Mouse (Mus musculus) embryonic facial prominence, embryonic 15.5 days (tissue): ENCODE results near the gene Ric8b. TPM values are rescaled to one million over a fixed set of nuclear protein-coding genes. Genes with fewer than 3 reads are reported as not detected.

ENCODE experiments used
- ATAC-seq: fragments of 200-750 bp; cut with Nextera tagmentation; 2 replicates; pipeline ENCODE4 v1.8.0; 2017; ENCODE audit warnings: low read depth, moderate TSS enrichment; ENCODE audit not compliant: insufficient number of reproducible peaks, low FRiP score, low TSS enrichment
- H3K27ac ChIP-seq: fragments of 300-500 bp; sonication (generic); replicated peaks from 2 replicates; pipeline ENCODE4 v1.5.1; 2015; ENCODE audit warnings: mild to moderate bottlenecking, inconsistent platforms
- H3K27me3 ChIP-seq: fragments of 300-500 bp; sonication (generic); 2 replicates; pipeline ENCODE4 v1.6.1; 2015; ENCODE audit warnings: inconsistent platforms
- H3K36me3 ChIP-seq: fragments of 300-500 bp; sonication (generic); 2 replicates; pipeline ENCODE4 v1.6.1; 2015; ENCODE audit warnings: mild to moderate bottlenecking, inconsistent platforms
- H3K4me1 ChIP-seq: fragments of 300-500 bp; sonication (generic); 2 replicates; pipeline ENCODE4 v1.6.1; 2015; ENCODE audit warnings: inconsistent platforms
- H3K4me2 ChIP-seq: fragments of 300-500 bp; sonication (generic); replicated peaks from 2 replicates; pipeline ENCODE4 v1.6.1; 2015; ENCODE audit warnings: mild to moderate bottlenecking, inconsistent platforms
- H3K4me3 ChIP-seq: fragments of 300-500 bp; sonication (generic); replicated peaks from 2 replicates; pipeline ENCODE4 v1.5.1; 2015; ENCODE audit warnings: mild to moderate bottlenecking, inconsistent platforms
- H3K9ac ChIP-seq: fragments of 300-500 bp; sonication (generic); 2 replicates; pipeline ENCODE4 v1.6.1; 2015; ENCODE audit warnings: inconsistent platforms
- H3K9me3 ChIP-seq: fragments of 300-500 bp; sonication (generic); replicated peaks from 2 replicates; pipeline ENCODE4 v1.6.1; 2016; ENCODE audit warnings: inconsistent platforms
- WGBS: fragments of 180-500 bp; shearing (Covaris S2); methylation state at CpG from one replicate; pipeline ENCODE4 v1.1.7; 2015; 5-methylcytosine and 5-hydroxymethylcytosine counted together
- polyA plus RNA-seq: library from polyadenylated mRNA; unstranded; fragments of >200 nt; fragmentation: Nextera tagmentation; extraction: Ambion mirVana; gene quantifications from 2 replicates; pipeline ENCODE4 v1.2.1, GENCODE M21; 2015

Gene Ric8b
- polyA plus RNA-seq, 1 experiment from 2014 or later, result 21.3 TPM

DNA sequence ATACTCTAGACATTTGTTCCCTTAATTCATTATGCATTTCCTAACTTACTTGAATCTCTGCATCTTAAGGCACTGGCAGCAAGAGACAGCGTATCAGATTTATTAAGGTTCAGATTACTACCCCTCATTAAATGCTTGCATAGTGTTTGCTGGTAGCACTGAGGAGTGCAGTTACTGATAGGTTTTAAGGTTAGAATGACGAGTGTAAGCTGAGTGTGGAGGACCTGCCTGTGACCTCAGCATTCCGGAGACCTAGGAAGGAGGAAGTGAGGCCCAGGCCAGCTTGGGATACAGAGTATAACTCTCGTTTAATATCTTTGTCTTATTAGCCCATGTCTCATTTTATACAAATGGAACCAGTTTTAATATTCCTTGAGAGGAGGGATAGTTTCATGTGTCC lies 71.2 kb downstream of the Ric8b start:
- Histone ChIP-seq H3K9me3 (no peaks in the 10 kb centered on the region), H3K36me3 (peaks cover 18% of the 10 kb centered on the region), H3K4me3 (no peak overlapping the region), H3K4me1 (0 out of 2 replicates have a peak, but pooled peaks cover 3% of the 10 kb centered on the region), H3K27ac (no peak overlapping the region), H3K4me2 (no peak overlapping the region), H3K9ac (no peak overlapping the region), H3K27me3 (no peaks in the 10 kb centered on the region)
- WGBS, result 68% methylated on average over 4 of the region's 4 CpGs
- no peak for ATAC-seq

DNA sequence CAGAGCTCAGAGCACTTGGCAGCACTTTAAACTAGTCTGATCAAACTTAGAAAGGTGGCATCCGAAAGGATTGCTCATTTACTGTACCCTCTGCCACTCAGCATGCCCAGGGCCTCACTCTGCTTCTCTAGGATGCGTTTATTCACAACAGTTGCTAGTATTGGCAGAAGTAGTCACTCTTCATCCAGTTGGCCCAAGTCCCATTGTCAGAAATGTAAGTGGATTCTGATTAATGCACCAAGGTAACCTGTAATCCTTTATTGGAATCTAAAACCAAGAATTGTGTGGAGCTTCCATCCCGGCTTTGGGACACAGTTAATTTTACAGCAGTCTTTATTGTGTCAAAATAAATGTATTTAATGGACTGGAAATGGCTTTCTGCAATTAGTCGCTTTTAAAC lies 76.9 kb downstream of the Ric8b start:
- Histone ChIP-seq H3K27ac (no peak overlapping the region), H3K27me3 (no peaks in the 10 kb centered on the region), H3K36me3 (peaks cover 22% of the 10 kb centered on the region; the same call in 1 of the 2 replicates), H3K9me3 (no peaks in the 10 kb centered on the region), H3K4me2 (no peak overlapping the region), H3K4me3 (no peak overlapping the region), H3K9ac (no peak overlapping the region), H3K4me1 (0 out of 2 replicates have a peak, but pooled peaks cover 4% of the 10 kb centered on the region)
- WGBS, result 87% methylated on average over 4 of the region's 4 CpGs
- no peak for ATAC-seq

DNA sequence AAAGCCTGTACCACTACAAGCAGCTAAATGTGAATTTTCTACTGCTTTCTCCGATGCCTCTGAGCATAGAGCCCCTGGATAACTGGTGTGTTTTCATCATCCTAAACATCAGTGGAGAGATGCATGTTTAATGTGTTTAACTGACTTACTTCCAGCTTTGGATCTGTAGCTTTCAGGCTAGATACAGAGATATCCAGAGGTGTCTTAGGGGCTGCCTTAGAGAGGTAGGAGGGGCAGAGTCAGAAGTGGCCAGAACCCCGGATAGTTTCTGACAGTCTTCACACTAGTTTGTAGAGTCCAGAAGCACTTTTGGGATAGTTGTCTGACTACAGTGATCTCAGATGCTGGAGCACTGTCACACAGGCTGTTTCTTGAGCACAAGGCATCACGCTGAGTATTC lies 77.6 kb downstream of the Ric8b start:
- Histone ChIP-seq H3K4me3 (no peak overlapping the region), H3K27me3 (no peaks in the 10 kb centered on the region), H3K9me3 (no peaks in the 10 kb centered on the region), H3K27ac (no peak overlapping the region), H3K9ac (no peak overlapping the region), H3K4me1 (0 out of 2 replicates have a peak, but pooled peaks cover 4% of the 10 kb centered on the region), H3K4me2 (no peak overlapping the region), H3K36me3 (peaks cover 19% of the 10 kb centered on the region; the same call in 1 of the 2 replicates)
- ATAC-seq, result no peak
- WGBS, result 84% methylated on average over 3 of the region's 3 CpGs

DNA sequence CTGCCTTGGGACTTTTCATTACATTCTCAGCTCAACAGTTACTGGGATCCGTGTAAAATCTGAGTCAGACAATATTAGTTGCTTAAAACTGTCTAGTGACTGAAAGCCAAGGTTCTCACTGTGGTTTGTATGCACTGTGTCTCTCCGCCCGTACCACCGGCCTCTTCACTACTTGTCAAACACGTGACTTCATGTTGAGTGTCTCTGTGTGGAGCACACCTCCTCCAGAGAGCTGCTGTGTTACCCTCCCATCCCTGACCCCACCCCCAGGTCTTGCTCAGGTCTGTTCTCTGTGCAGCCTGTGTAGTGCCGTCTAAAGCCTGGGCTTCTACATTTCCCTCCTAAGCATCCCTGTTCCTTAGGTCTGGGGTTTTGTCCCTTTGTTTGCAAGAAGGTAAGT lies 79.0 kb downstream of the Ric8b start:
- Histone ChIP-seq H3K36me3 (peaks cover 17% of the 10 kb centered on the region; the same call in 1 of the 2 replicates), H3K4me3 (no peak overlapping the region), H3K9me3 (no peaks in the 10 kb centered on the region), H3K9ac (no peak overlapping the region), H3K4me1 (0 out of 2 replicates have a peak, but pooled peaks cover 4% of the 10 kb centered on the region), H3K27ac (no peak overlapping the region), H3K27me3 (no peaks in the 10 kb centered on the region), H3K4me2 (no peak overlapping the region)
- WGBS, result 80% methylated on average over 6 of the region's 6 CpGs
- no peak for ATAC-seq

DNA sequence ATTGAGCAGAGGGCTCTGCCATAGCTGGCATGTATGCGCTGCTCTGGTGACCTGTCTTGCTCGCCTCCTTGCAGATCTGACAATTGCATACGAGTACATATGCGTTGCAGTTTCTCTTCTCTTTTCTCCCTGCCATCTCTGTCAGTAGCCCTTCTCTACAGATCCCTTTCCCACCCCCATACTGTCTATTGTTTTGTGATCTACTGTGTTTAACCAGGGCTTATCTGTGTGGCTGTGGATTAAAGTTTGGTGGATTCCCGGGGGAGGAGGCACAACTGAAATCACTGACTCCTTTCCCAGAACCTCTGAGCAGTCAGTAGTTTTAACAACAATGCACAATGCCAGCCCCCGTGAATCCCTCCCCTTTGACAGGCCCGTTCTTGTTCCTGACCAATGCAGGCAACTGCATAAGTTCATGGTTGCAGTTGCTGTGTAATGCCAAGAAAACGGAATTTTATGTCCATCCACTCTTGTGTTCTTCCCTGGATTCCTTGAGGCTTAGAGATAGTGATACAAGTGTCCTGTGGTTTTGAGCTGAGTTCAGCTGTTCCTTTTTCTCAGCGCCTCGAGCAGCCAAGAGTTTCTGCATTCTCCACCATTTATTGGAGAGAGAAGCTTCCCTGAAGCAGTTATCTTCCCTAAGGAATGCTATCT lies 80.3 kb downstream of the Ric8b start:
- no peak overlapping the region for H3K4me2 ChIP-seq
- ATAC-seq, result no peak
- H3K27ac ChIP-seq, result no peak overlapping the region
- no peaks in the 10 kb centered on the region for H3K9me3 ChIP-seq
- peaks cover 10% of the 10 kb centered on the region; the same call in 1 of the 2 replicates for H3K36me3 ChIP-seq
- no peak overlapping the region for H3K4me3 ChIP-seq
- WGBS, result 55% methylated on average over 10 of the region's 10 CpGs
- no peak overlapping the region for H3K9ac ChIP-seq
- no peaks in the 10 kb centered on the region for H3K27me3 ChIP-seq
- 0 out of 2 replicates have a peak, but pooled peaks cover 4% of the 10 kb centered on the region for H3K4me1 ChIP-seq

DNA sequence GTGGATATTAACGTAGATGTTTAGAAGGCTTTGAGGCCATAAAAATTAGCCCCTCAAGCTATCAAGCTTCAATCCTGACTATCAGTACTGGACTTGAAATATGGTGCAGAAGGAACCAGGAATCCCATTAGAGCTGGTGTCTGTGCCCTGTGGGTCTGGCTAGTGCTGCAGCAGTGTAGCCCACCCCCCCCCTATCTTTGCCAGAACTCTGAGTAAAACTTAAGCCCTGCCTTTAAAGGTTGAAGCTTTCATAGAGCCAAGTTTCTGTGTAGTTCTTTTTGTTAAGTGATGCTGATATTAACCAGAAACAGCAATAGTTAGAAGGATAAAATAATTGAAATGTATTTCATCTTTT lies 80.8 kb downstream of the Ric8b start:
- no peak for ATAC-seq
- no peak overlapping the region for H3K4me2 ChIP-seq
- H3K27me3 ChIP-seq, result no peaks in the 10 kb centered on the region
- no peaks in the 10 kb centered on the region for H3K9me3 ChIP-seq
- peaks cover 9% of the 10 kb centered on the region; the same call in 1 of the 2 replicates for H3K36me3 ChIP-seq
- H3K4me1 ChIP-seq, result 0 out of 2 replicates have a peak, but pooled peaks cover 4% of the 10 kb centered on the region
- H3K27ac ChIP-seq, result no peak overlapping the region
- H3K4me3 ChIP-seq, result no peak overlapping the region
- H3K9ac ChIP-seq, result no peak overlapping the region
- 64% methylated on average over 1 of the region's 1 CpGs for WGBS

DNA sequence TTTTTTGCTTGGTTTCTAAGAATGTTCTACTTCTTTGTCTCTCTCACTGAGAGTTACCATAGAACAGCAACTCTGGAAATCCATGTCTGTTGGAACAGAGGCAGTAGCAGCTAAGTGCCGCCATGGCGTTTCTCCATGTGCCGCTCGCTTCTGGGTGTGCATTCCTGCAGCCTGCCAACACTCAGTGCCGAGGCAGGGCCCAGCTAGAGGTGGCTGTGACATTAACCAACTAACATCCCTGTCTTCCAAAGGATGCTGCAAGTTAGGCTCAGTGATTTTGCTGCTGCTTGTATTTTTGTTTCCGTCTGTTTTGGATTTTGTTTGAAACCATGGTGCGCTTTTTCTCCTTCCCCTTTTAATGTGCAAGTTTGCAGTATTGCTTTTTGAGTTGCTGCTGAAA lies 84.5 kb downstream of the Ric8b start:
- H3K4me2 ChIP-seq, result no peak overlapping the region
- no peak overlapping the region for H3K9ac ChIP-seq
- ATAC-seq, result no peak
- H3K27me3 ChIP-seq, result no peaks in the 10 kb centered on the region
- H3K27ac ChIP-seq, result no peak overlapping the region
- H3K4me3 ChIP-seq, result no peak overlapping the region
- H3K4me1 ChIP-seq, result 0 out of 2 replicates have a peak, but pooled peaks cover 4% of the 10 kb centered on the region
- H3K36me3 ChIP-seq, result peaks cover 2% of the 10 kb centered on the region; the same call in 1 of the 2 replicates
- WGBS, result 74% methylated on average over 7 of the region's 7 CpGs
- no peaks in the 10 kb centered on the region for H3K9me3 ChIP-seq

DNA sequence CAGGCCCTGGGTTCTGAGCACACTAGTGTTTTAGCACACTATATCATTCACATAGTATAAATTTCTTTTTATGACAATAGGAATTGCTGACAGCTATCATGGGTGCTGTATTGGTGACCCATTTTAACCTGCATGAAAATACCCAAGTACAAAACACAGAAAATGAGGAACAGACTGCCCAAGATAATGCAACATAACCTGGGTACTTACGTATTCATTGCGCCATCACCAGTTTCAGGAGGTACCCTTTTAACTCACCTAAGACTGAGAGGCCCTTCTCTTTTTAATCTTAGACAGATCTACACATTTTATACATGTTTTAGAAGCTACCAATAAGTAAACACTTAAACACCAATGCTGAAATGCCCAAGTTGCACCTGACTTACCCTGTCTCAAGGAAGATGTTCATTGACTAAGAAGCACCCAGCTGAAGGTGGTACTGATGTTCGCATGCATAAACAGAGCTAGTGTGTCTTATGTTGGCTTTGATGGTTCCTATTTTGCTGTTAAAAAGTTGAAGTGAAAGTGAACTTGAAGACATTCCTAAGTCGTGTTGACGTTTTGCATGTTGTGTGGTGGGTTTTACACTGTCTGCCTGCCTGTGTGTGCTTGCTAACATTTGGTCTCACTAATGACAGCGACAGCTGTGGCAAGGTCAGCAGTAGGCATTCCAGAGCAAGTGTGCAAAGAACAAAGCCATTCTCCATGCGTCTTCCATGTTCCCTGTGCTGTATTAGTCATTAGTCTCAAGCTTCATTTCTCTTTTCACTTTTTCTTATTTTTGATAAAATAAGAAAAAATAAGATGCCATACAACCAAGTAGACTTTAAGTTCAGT lies 86.0 kb downstream of the Ric8b start:
- Histone ChIP-seq H3K27ac (no peak overlapping the region), H3K9me3 (no peaks in the 10 kb centered on the region), H3K27me3 (no peaks in the 10 kb centered on the region), H3K4me1 (no peaks in the 10 kb centered on the region), H3K9ac (no peak overlapping the region), H3K4me2 (no peak overlapping the region), H3K4me3 (no peak overlapping the region), H3K36me3 (peaks cover 2% of the 10 kb centered on the region; the same call in 1 of the 2 replicates)
- ATAC-seq, result no peak
- WGBS, result 85% methylated on average over 7 of the region's 7 CpGs

DNA sequence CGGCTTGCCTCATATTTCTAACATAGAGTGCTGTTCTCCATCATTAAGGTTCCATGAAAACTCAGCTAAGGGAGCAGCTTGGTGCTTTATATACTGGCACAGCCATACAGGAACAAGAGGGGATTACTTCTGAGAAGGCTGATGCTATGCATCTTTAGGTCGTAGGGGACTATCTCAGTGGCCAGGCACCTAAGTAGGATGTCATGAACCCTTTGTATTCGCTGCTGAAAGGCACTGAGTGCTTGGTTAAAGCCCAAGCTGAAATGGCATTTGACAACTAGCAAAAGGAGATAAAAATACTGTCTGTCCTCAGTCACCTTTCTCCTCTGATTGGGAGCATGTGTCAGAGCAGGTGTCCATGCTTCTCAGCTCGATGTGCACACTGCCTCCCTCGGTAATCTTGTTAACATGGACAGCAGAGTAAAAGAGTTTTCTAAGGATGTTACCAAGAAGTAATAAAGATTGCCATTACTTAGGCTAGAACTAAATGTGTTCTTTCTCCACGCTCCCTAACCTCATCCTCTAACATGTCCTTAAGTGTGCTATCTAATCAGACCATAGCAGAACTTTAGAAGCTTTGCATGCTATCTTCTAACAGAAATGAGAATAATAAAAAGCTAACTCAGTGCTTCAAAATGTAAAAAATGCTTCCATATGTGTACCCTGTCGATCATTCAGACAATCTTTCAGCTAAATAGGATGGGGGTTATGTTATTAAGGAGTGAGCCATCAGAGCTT lies 89.3 kb downstream of the Ric8b start:
- no peak overlapping the region for H3K9ac ChIP-seq
- ATAC-seq, result no peak
- 76% methylated on average over 7 of the region's 7 CpGs for WGBS

DNA sequence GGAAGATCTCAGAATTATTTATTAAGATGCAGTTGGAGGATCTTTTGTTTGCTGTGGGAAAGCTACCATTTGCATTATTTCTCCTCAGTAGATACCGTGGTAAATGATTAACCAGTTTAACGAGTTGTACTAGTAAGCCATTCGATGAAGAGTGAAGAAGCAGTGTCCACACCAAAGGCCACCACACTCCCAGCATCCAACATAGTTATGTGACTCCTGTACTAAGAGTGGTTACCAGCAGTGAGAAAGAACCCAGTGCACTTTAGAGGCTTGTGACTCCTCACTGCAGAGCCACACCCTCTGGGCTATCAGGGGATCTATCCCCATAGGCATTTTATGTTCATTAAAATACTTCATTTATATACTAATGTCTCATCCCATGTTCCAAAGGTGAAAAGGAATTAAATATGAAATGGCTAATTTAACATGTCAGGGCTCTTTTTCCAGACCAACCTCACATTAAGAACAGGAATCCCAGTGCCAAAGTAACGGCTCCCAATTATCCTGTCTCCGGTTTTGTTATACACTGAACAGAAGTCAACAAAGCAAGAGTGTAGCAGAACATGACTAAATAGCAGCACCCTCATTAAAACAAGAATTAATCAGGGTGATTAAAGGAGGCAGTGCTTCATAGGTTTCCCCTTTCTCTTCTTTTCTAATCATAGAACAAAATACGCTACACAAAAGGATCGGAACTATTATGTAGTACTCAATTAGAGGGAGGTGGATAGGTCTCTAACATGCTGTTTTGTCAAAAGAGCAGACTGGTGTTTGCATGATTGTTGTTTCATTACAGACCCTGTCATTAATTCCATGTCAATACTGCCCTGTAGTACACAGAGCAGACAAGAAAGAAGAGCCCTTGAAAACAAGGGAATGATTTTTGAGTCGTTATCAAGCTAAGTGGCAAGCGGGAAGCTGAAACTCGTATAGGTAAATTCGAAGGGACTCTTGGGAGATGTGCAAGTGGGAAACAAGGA lies 90.7 kb downstream of the Ric8b start:
- H3K4me3 ChIP-seq, result no peak overlapping the region
- no peaks in the 10 kb centered on the region for H3K4me1 ChIP-seq
- H3K4me2 ChIP-seq, result no peak overlapping the region
- H3K27me3 ChIP-seq, result no peaks in the 10 kb centered on the region
- no peak overlapping the region for H3K9ac ChIP-seq
- WGBS, result 81% methylated on average over 11 of the region's 11 CpGs
- H3K27ac ChIP-seq, result no peak overlapping the region
- H3K9me3 ChIP-seq, result no peaks in the 10 kb centered on the region
- no peak for ATAC-seq
- H3K36me3 ChIP-seq, result 0 out of 2 replicates have a peak, but pooled peaks cover 11% of the 10 kb centered on the region

More for the DNA sequence above, 89.3 kb downstream of the Ric8b start:
- H3K27ac ChIP-seq, result no peak overlapping the region
- no peaks in the 10 kb centered on the region for H3K9me3 ChIP-seq
- H3K4me1 ChIP-seq, result no peaks in the 10 kb centered on the region
- H3K36me3 ChIP-seq, result peaks cover 4% of the 10 kb centered on the region; the same call in 1 of the 2 replicates
- H3K4me2 ChIP-seq, result no peak overlapping the region
- no peak overlapping the region for H3K4me3 ChIP-seq
- H3K27me3 ChIP-seq, result no peaks in the 10 kb centered on the region
